Mouse (Mus musculus) hindlimb bud, embryonic 11.5 days (tissue): Measurements from ENCODE around the gene Tnfsfm13.

Experiments used
- DNase-seq: peaks from one replicate; pipeline ENCODE4 v3.0.0-alpha.2; 2012; ENCODE audit warnings: low read depth, low spot score; ENCODE audit errors: extremely low spot score

Gene Tnfsfm13

GRCm38 (mm10) chr11:69656617-69657461 lies 39.1 kb downstream of the Tnfsfm13 start:
- DNase-seq: peak; percentile 77

GRCm38 (mm10) chr11:69656065-69656455 lies 39.8 kb downstream of the Tnfsfm13 start:
- DNase-seq: no peak

GRCm38 (mm10) chr11:69655264-69656064 lies 40.4 kb downstream of the Tnfsfm13 start, which contains the start of gene Sox15:
Sox15 (plus strand) TSS chr11:69655314.
- DNase-seq: peak; percentile 72

GRCm38 (mm10) chr11:69654760-69655159 lies 41.1 kb downstream of the Tnfsfm13 start:
- no peak for DNase-seq

- DNase-seq: no peak
These were observed 42.5 kb downstream of the Tnfsfm13 start for GRCm38 (mm10) chr11:69653399-69653798.

GRCm38 (mm10) chr11:69645860-69646259 lies 50.0 kb downstream of the Tnfsfm13 start:
- DNase-seq: no peak

- no peak for DNase-seq
These were observed 60.4 kb downstream of the Tnfsfm13 start for GRCm38 (mm10) chr11:69635471-69635870.

- no peak for DNase-seq
These were observed 62.6 kb downstream of the Tnfsfm13 start for GRCm38 (mm10) chr11:69633128-69633866.
